Mouse (Mus musculus): Measurements from ENCODE around the gene Slc8a3. TPM values are rescaled to one million over a fixed set of nuclear protein-coding genes. Genes with fewer than 3 reads are reported as not detected.

The Slc8a3 gene
- polyA plus RNA-seq, 1 experiment from 2014 or later: 3.4 TPM

- peaks cover 23% of the 10 kb centered on the region for H3K4me1 ChIP-seq (replicated peaks)
- ATAC-seq: peak; percentile 91
- H3K9ac ChIP-seq (replicated peaks): no peak overlapping the region; the same call in 1 of the 2 replicates
- no peak overlapping the region for H3K27ac ChIP-seq
- H3K36me3 ChIP-seq: no peaks in the 10 kb centered on the region
- no peaks in the 10 kb centered on the region for H3K9me3 ChIP-seq
- H3K4me3 ChIP-seq (replicated peaks): no peak overlapping the region
- 31% methylated on average over 23 of the region's 23 CpGs for WGBS
- H3K27me3 ChIP-seq: peaks cover 3% of the 10 kb centered on the region; the same call in 1 of the 2 replicates
- peak overlapping the region; percentile 38 for H3K4me2 ChIP-seq (replicated peaks)
Observed at GRCm38 (mm10) chr12:81199280-81199955, 133.6 kb downstream of the Slc8a3 start.

GRCm38 (mm10) chr12:81197468-81198075 lies 135.4 kb downstream of the Slc8a3 start:
- peaks cover 3% of the 10 kb centered on the region; the same call in 1 of the 2 replicates for H3K27me3 ChIP-seq
- no peak for ATAC-seq
- H3K36me3 ChIP-seq: no peaks in the 10 kb centered on the region
- no peak overlapping the region for H3K9ac ChIP-seq (replicated peaks)
- H3K4me1 ChIP-seq (replicated peaks): peaks cover 11% of the 10 kb centered on the region; the same call in 1 of the 2 replicates
- H3K9me3 ChIP-seq: no peaks in the 10 kb centered on the region
- no peak overlapping the region for H3K27ac ChIP-seq
- no peak overlapping the region for H3K4me3 ChIP-seq (replicated peaks)
- H3K4me2 ChIP-seq (replicated peaks): no peak overlapping the region
- 84% methylated on average over 5 of the region's 5 CpGs for WGBS

GRCm38 (mm10) chr12:81193968-81194367 lies 139.0 kb downstream of the Slc8a3 start:
- peaks cover 3% of the 10 kb centered on the region; the same call in 1 of the 2 replicates for H3K27me3 ChIP-seq
- no peaks in the 10 kb centered on the region for H3K36me3 ChIP-seq
- WGBS: 88% methylated on average over 2 of the region's 2 CpGs
- H3K4me2 ChIP-seq (replicated peaks): no peak overlapping the region
- H3K4me3 ChIP-seq (replicated peaks): no peak overlapping the region
- no peak overlapping the region for H3K27ac ChIP-seq
- no peaks in the 10 kb centered on the region for H3K9me3 ChIP-seq
- no peaks in the 10 kb centered on the region for H3K4me1 ChIP-seq (replicated peaks)
- H3K9ac ChIP-seq (replicated peaks): no peak overlapping the region
- no peak for ATAC-seq

- Histone ChIP-seq H3K4me3 (replicated peaks) (no peak overlapping the region), H3K4me1 (replicated peaks) (no peaks in the 10 kb centered on the region), H3K9ac (replicated peaks) (no peak overlapping the region), H3K27ac (no peak overlapping the region), H3K4me2 (replicated peaks) (no peak overlapping the region), H3K36me3 (peaks cover 10% of the 10 kb centered on the region; the same call in 1 of the 2 replicates), H3K27me3 (no peaks in the 10 kb centered on the region), H3K9me3 (no peaks in the 10 kb centered on the region)
- no peak for ATAC-seq
- WGBS: 74% methylated on average over 1 of the region's 1 CpGs
Observed at GRCm38 (mm10) chr12:81189636-81190035, 143.3 kb downstream of the Slc8a3 start.

GRCm38 (mm10) chr12:81188996-81189395 lies 144.0 kb downstream of the Slc8a3 start:
- H3K4me2 ChIP-seq (replicated peaks): no peak overlapping the region
- 91% methylated on average over 4 of the region's 4 CpGs for WGBS
- H3K27ac ChIP-seq: no peak overlapping the region
- H3K4me3 ChIP-seq (replicated peaks): no peak overlapping the region
- no peak overlapping the region for H3K9ac ChIP-seq (replicated peaks)
- no peak for ATAC-seq
- no peaks in the 10 kb centered on the region for H3K27me3 ChIP-seq
- H3K36me3 ChIP-seq: peaks cover 10% of the 10 kb centered on the region; the same call in 1 of the 2 replicates
- no peaks in the 10 kb centered on the region for H3K4me1 ChIP-seq (replicated peaks)
- no peaks in the 10 kb centered on the region for H3K9me3 ChIP-seq

- H3K9ac ChIP-seq (replicated peaks): no peak overlapping the region
- H3K9me3 ChIP-seq: no peaks in the 10 kb centered on the region
- no peak overlapping the region for H3K4me3 ChIP-seq (replicated peaks)
- H3K36me3 ChIP-seq: peaks cover 10% of the 10 kb centered on the region; the same call in 1 of the 2 replicates
- H3K4me2 ChIP-seq (replicated peaks): no peak overlapping the region
- ATAC-seq: no peak
- H3K4me1 ChIP-seq (replicated peaks): no peaks in the 10 kb centered on the region
- no peak overlapping the region for H3K27ac ChIP-seq
- 82% methylated on average over 3 of the region's 3 CpGs for WGBS
- no peaks in the 10 kb centered on the region for H3K27me3 ChIP-seq
Observed at GRCm38 (mm10) chr12:81188423-81188822, 144.6 kb downstream of the Slc8a3 start.

- Histone ChIP-seq H3K9me3 (no peaks in the 10 kb centered on the region), H3K9ac (replicated peaks) (no peak overlapping the region), H3K4me2 (replicated peaks) (no peak overlapping the region), H3K27ac (no peak overlapping the region), H3K27me3 (no peaks in the 10 kb centered on the region), H3K4me1 (replicated peaks) (no peaks in the 10 kb centered on the region), H3K36me3 (peaks cover 10% of the 10 kb centered on the region; the same call in 1 of the 2 replicates), H3K4me3 (replicated peaks) (no peak overlapping the region)
- WGBS: 90% methylated on average over 3 of the region's 3 CpGs
- no peak for ATAC-seq
Observed at GRCm38 (mm10) chr12:81186668-81187067, 146.3 kb downstream of the Slc8a3 start.

- Histone ChIP-seq H3K27me3 (no peaks in the 10 kb centered on the region), H3K27ac (no peak overlapping the region), H3K36me3 (peaks cover 10% of the 10 kb centered on the region; the same call in 1 of the 2 replicates), H3K9me3 (no peaks in the 10 kb centered on the region), H3K4me2 (replicated peaks) (no peak overlapping the region), H3K4me3 (replicated peaks) (no peak overlapping the region), H3K4me1 (replicated peaks) (no peaks in the 10 kb centered on the region), H3K9ac (replicated peaks) (no peak overlapping the region)
- no peak for ATAC-seq
- WGBS: 87% methylated on average over 4 of the region's 4 CpGs
Observed at GRCm38 (mm10) chr12:81186081-81186480, 146.9 kb downstream of the Slc8a3 start.

- no peak for ATAC-seq
- Histone ChIP-seq H3K4me3 (replicated peaks) (no peak overlapping the region), H3K4me2 (replicated peaks) (no peak overlapping the region), H3K27ac (no peak overlapping the region), H3K27me3 (no peaks in the 10 kb centered on the region), H3K9me3 (no peaks in the 10 kb centered on the region), H3K9ac (replicated peaks) (no peak overlapping the region), H3K36me3 (peaks cover 12% of the 10 kb centered on the region; the same call in 1 of the 2 replicates), H3K4me1 (replicated peaks) (no peaks in the 10 kb centered on the region)
- 96% methylated on average over 2 of the region's 2 CpGs for WGBS
Observed at GRCm38 (mm10) chr12:81184967-81185366, 148.0 kb downstream of the Slc8a3 start.

- peaks cover 20% of the 10 kb centered on the region for H3K36me3 ChIP-seq
- H3K27ac ChIP-seq: no peak overlapping the region
- no peak overlapping the region for H3K4me3 ChIP-seq (replicated peaks)
- H3K9ac ChIP-seq (replicated peaks): no peak overlapping the region
- H3K9me3 ChIP-seq: no peaks in the 10 kb centered on the region
- H3K4me2 ChIP-seq (replicated peaks): no peak overlapping the region
- H3K27me3 ChIP-seq: no peaks in the 10 kb centered on the region
- 69% methylated on average over 3 of the region's 3 CpGs for WGBS
- peak; percentile 43; the same call in 1 of the 2 replicates for ATAC-seq
- no peaks in the 10 kb centered on the region for H3K4me1 ChIP-seq (replicated peaks)
Observed at GRCm38 (mm10) chr12:81182073-81182472, 150.9 kb downstream of the Slc8a3 start.

- no peak overlapping the region for H3K4me3 ChIP-seq (replicated peaks)
- H3K9me3 ChIP-seq: no peaks in the 10 kb centered on the region
- no peak for ATAC-seq
- no peak overlapping the region for H3K4me2 ChIP-seq (replicated peaks)
- H3K9ac ChIP-seq (replicated peaks): no peak overlapping the region
- 59% methylated on average over 9 of the region's 9 CpGs for WGBS
- peaks cover 10% of the 10 kb centered on the region for H3K4me1 ChIP-seq (replicated peaks)
- H3K27me3 ChIP-seq: no peaks in the 10 kb centered on the region
- peaks cover 9% of the 10 kb centered on the region for H3K36me3 ChIP-seq
- no peak overlapping the region for H3K27ac ChIP-seq
Observed at GRCm38 (mm10) chr12:81175252-81175651, 157.7 kb downstream of the Slc8a3 start.

- Histone ChIP-seq H3K9ac (replicated peaks) (no peak overlapping the region), H3K4me2 (replicated peaks) (no peak overlapping the region), H3K9me3 (no peaks in the 10 kb centered on the region), H3K27ac (no peak overlapping the region), H3K4me3 (replicated peaks) (no peak overlapping the region), H3K36me3 (no peaks in the 10 kb centered on the region), H3K27me3 (no peaks in the 10 kb centered on the region), H3K4me1 (replicated peaks) (peaks cover 10% of the 10 kb centered on the region)
- ATAC-seq: no peak
- 94% methylated on average over 4 of the region's 4 CpGs for WGBS
Observed at GRCm38 (mm10) chr12:81173893-81174292, 159.1 kb downstream of the Slc8a3 start.

All from midbrain, embryonic 13.5 days (tissue).